Mouse (Mus musculus) left cerebral cortex, adult 18-20 months (tissue): ENCODE measurements around the gene Capn15. TPM values are rescaled to one million over a fixed set of nuclear protein-coding genes. Genes with fewer than 3 reads are reported as not detected.

Experiments
- DNase-seq, 2 experiments: peaks; one replicate each; pipeline ENCODE4 v3.0.0; 2021 to 2022; ENCODE audit warnings: low spot score in 2 of 2, mixed read lengths in 1 of 2
- long read RNA-seq, 2 experiments: library from polyadenylated mRNA; stranded (forward); transcript quantifications; one replicate each; pipeline ENCODE4 v2.0.0; 2021
- total RNA-seq, 2 experiments: library from RNA; stranded (reverse); gene quantifications; 2 replicates each; pipeline ENCODE4 v1.2.3; 2021

Gene Capn15
- total RNA-seq, result 10 to 100 TPM; 50.6 to 51.4 TPM
- long read RNA-seq, experiment 1, full-length matches to known transcripts, result 9 of 49 reads
- long read RNA-seq, experiment 1, partial matches to known transcripts, result 11 of 49 reads
- long read RNA-seq, experiment 1, other reads (novel, unspliced or antisense), result 29 of 49 reads
- long read RNA-seq, experiment 2, full-length matches to known transcripts, result 5 of 23 reads
- long read RNA-seq, experiment 2, partial matches to known transcripts, result 7 of 23 reads
- long read RNA-seq, experiment 2, other reads (novel, unspliced or antisense), result 11 of 23 reads

DNA sequence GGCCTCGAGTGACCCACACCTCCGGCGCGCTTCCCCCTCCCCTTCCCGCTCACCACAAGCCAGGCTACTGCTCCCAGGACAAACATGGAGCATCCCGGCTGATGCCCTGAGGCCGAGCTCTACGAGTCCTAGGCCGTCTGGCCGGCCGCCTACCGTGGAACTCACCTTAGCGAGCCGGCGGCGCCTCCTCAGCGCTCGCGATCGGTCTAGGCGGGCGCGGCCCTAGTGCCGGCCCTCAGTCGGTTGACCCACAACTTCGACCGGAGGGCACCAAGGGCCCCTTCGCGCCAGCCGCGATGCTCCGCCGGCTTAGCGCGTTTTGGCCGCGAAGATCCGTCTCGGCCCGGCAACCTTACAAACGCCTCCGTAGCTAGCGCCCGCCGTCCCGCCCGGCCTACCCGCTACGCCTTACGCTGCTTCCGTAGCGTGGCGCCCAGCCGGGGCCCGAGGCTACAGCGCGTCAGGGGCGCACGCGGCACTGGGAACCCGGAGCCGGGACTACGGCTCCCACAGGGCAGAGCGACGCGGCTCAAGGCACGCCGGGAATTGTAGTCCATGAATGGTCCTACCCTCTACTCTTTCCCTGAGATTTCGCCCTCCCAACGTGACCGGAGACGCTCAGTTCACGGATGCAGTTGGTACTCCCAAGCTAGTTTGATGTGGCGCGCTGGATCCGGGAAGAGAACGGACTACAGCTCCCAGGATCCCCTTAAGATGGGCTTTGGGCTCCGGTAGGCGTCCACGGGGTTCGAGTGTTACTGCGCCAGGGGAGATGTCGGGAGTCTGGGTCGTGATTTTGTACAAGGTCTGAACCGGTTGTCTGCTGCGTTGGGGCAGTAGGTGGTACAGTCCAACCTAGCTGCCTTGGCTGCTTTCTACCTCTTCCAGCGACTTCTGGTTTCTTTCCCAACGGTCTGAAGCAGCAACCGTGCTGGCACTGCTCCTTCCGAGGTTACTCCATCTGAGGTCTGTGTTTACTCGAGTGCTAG is at the start of gene Capn15:
Capn15 (minus strand) TSS at position 491 of the 989 bp plus-strand sequence.
- DNase-seq, result peak; percentile 92 to 95

DNA sequence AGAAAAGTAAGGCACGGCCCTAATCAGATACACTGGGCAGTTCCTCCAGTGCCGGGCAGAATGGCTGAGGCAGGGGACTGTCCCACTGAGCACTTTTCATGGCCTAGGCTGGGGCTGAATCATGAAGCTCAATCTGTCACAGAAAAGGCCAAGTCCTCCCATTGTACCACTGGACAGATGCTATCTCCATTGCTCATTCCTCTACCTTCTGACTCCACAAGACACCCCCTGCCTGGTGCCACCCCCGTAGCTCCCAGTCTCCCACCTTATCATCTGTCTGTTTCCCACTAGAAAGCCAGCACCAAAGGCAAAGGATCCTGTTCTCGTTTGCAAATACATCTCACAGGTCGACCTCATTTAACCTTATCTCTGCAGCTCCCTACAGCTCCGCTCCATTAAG is 46.4 kb upstream of the Capn15 start:
- DNase-seq, result no peak

- peak in 1 of 2 experiments; percentile 47 for DNase-seq
Observed at GRCm38 (mm10) chr17:26031583-26031982, 46.0 kb upstream of the Capn15 start.

GRCm38 (mm10) chr17:26028261-26028660 is 42.7 kb upstream of the Capn15 start:
- DNase-seq, result peak in 1 of 2 experiments; percentile 48

- no peak for DNase-seq
Observed at GRCm38 (mm10) chr17:26024674-26025073, 39.1 kb upstream of the Capn15 start.

- no peak for DNase-seq
Observed at GRCm38 (mm10) chr17:26023966-26024365, 38.4 kb upstream of the Capn15 start.

DNA sequence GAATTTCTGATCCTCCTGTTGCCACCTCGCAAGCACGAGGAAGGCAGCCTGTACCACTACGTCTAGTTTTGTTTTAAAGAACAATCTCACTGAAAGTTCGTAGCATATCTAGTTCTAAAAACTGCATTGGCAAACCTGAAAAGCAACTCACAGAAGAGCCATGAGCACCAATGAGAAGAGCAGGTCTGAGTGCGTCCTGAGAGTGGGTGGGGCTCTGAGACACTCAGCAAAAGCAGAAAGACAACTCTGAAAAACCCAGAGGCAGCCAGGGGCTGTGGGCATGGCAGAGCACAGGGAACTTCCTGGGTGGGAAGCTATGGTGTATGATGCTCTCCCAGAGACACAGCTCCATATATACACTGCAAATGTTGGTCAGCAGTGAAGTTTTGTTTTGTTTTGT is 37.6 kb upstream of the Capn15 start:
- no peak for DNase-seq

DNA sequence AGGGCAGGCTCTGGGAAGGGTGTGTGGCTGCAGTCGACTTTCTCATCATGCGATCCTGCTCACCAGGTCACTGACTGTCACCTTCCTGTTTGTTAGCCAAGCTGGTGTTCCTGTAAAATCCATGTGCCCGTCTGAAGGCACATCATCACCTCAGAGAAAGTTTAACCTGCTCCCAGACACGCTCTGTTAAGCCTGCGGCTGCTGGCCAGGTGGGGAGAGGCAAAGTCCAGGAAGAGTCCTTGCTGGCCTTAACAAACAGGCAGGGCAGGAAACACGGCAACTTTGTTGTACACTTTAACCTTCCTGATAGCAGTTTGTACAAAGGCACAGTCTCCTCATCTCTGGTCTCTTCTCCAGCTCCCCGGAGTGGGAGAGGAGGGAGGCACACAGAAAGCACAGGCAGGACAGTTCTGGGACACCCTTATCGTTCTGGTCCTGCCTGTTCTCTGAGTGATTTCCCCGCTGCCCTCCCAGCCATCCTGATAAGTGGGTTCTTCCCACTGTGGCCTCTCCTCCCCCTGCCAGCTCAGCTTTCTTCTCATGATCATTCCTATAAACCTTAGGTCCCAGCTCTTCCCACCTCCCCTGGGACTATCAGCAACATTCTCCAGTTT is 36.2 kb upstream of the Capn15 start:
- DNase-seq, result no peak

- DNase-seq, result no peak
Observed at GRCm38 (mm10) chr17:26020848-26021347, 35.3 kb upstream of the Capn15 start.

- no peak for DNase-seq
Observed at GRCm38 (mm10) chr17:26018388-26018787, 32.8 kb upstream of the Capn15 start.

DNA sequence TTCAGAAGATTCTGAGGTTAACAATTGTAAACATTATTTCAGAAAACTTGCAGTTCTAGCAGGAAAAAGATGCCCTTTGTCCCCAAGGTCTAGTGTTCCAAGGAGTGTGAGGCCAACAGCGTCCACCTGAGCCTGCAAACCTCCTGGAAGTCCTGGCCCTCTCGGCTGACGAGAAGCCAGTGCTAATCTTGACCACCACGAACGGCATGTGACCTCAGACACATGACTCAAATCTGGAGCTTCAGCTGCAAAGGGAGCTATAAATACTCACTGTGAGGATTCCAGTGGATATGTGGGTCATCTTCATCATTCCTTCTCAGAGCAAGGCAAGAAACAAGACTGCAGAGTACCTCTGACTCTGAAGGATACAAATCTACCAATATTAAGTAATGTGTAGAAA is 32.4 kb upstream of the Capn15 start:
- no peak for DNase-seq

DNA sequence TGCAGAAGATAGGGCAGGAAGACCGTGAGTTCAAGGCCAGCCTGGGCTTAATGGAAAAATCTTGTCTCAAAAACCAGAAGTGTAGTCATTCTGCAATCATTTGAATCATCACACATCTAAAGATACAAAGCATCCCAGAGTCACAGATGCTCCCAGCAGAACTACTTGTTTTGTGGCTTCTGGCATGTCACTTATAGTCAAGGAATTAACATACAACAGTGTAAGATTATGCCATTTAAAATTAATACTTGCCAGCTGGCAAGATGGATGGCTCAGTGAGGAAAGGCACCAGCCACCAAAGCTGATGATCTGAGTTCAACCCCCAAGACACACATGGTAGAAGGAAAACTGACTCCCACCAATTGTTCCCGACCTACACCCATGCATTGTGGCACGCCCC is 31.4 kb upstream of the Capn15 start:
- no peak for DNase-seq

GRCm38 (mm10) chr17:26013711-26014110 is 28.1 kb upstream of the Capn15 start:
- peak; percentile 53 to 54 for DNase-seq

DNA sequence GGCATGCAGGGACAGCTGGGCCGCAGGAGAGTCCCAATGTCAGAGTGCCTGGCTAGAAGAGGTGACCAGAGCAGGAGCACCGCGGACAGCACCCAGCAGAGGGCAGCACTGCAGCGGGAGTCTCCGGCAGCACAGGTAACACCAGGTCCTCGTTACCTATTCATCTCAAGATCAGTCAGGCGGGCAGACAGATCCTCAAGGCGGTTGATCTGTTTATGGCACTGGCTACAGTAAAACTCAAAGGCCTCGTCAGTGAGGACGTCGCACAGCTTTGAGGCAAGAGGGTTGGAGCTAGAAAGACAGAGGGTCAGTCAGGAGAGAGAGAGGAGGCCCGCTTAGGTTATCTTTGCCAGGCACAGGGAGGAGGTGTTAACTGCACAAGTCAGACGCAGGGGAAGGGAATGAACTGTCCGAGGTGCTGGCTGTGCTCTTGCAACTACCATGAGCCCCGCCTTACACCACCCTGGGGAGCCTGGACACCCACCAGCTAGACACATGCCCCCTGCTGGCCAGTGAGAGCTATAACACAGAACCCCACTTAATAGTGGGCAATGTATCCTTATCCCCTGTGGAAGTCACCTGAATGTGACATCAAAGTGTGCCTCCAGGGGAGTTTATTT is 26.4 kb upstream of the Capn15 start:
- DNase-seq, result peak; percentile 73

DNA sequence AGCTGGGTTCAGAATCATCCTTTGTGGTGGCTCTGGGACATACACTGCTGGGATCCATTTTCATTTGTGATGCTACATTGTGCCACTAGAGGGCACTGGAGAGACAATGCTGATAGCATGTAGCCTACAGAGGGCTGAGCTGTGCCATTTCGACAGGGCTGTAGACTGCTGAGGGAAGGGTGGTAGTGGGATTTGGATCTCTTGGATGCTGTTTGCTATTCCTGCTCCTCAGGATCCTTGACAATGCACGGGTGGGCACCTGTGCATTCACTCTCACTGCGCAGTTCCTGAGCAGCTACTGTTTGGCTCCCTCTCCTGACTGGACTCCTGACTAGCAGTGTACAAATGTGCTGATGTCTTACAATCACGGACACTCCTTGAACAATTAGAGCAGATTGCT is 23.9 kb upstream of the Capn15 start:
- peak; percentile 82 to 85 for DNase-seq

DNA sequence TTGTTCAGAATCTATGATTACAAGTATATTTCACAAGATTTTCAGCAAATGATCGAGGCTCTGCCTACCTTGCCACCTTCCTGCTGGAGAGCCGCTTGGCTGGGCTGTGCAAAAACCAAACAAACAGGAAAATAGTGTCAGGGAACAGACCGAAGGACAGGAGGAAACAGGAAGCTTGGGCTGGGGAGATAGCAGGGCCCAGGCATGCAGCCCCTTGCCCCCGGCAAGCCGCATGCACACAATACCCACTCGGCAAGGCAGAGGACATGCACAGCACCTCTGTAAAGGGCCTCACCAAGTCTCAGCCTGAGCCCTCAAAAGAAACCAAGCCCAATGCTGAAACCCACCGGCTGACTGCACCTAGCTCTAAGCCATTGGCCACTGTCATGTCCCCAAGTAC is 23.2 kb upstream of the Capn15 start:
- no peak for DNase-seq

DNA sequence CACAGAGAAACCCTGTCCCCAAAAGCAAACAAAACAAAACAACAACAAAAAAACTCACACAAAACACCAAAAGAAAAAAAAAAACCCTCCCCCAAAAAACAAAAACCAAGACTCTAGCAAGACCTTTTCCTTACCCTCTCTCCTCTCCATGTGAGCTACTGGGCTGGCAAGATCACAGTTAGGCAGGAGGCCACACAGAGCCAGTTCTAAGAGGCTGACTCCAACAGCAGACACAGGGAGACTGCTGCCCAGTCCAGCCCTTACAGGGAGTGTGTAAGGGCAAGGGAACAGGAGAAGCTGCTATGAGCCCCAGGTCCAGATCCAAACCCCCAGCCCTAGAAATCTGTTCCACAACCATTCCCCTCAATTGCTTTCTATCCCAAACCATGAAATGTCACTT is 22.7 kb upstream of the Capn15 start:
- DNase-seq, result no peak

DNA sequence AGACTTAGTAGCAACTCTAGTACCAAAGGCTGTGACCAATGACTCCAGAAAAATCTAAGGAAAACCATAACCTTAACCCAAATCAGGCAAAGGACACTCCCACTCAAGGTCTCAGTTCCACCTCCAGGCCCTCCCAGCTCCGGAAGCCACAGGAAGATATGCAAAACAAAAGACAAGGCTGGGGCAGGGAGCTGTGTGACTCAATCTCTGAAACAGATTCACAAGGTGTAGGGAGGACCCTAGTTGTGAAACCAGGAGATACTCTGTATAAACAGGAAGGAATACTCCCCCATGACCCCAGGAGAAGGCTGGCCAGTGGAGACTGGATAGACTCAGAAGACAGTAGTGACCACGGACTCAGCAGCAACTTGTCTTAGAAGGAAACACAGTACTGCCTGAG is 22.1 kb upstream of the Capn15 start:
- DNase-seq, result no peak

GRCm38 (mm10) chr17:26005731-26006450 is 20.3 kb upstream of the Capn15 start:
- DNase-seq, result no peak

- no peak for DNase-seq
Observed at GRCm38 (mm10) chr17:26004711-26005110, 19.1 kb upstream of the Capn15 start.
